Mouse (Mus musculus) thymus, adult 2 months (tissue): Measurements from ENCODE around the gene Tnfrsf12a.

ENCODE experiments used
- CTCF ChIP-seq: fragments of 200-500 bp; IDR thresholded peaks from 2 replicates; pipeline ENCODE4 v1.5.1; 2012; ENCODE audit warnings: mild to moderate bottlenecking, control low read depth, low read length, moderate library complexity, borderline replicate concordance; ENCODE audit not compliant: control insufficient read depth, poor library complexity, insufficient read depth; ENCODE audit errors: extremely low read depth
- POLR2A ChIP-seq: fragments of 200-500 bp; IDR thresholded peaks from 2 replicates; pipeline ENCODE4 v1.6.1; 2012; ENCODE audit warnings: mild to moderate bottlenecking, low read length, control low read depth, moderate library complexity; ENCODE audit not compliant: control insufficient read depth, poor library complexity, insufficient read depth; ENCODE audit errors: extremely low read depth

DNA sequence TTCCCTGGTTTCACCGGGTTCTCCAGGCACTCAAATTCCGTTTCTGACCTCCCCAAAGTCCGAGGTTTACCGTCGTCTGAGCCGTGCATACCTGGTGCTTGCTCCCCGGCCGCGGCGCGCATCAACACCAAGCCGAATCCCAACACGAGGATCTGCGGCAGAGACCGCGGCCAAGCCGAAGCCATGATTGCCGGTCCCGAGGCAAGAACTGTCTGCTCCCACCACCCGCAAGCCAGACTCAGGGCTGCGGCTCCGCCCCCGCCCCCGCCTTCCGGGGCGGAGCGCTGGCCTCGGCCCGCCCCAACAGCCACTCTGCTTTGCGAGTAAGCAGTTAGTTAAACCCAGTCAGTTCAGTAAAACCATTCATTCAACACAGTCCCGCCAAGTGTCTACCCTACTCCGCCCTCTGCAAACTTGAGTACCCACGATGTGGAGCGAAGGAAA lies at the start of gene Tnfrsf12a:
- TF ChIP-seq POLR2A = peak; percentile 79
- TF ChIP-seq CTCF = 0 out of 2 replicates have a peak, but pooled peaks have one; percentile 31
